Mouse (Mus musculus): ENCODE results near the gene Foxo3.

- TF ChIP-seq CTCF (IDR thresholded peaks at IDR 0.05; ENCODE audit: low read depth) = no peak
- no peak for TF ChIP-seq EP300 (IDR thresholded peaks at IDR 0.05; ENCODE audit: low read depth)
Observed at GRCm38 (mm10) chr10:42276507-42277345, at the start of gene Foxo3.
